Mouse (Mus musculus) NIH3T3 (cell line): ENCODE data around the gene Rabgap1l.

Experiments
- DNase-seq: peaks from one replicate; pipeline ENCODE4 v3.0.0-alpha.2; 2012; ENCODE audit warnings: low read depth

The Rabgap1l gene

DNA sequence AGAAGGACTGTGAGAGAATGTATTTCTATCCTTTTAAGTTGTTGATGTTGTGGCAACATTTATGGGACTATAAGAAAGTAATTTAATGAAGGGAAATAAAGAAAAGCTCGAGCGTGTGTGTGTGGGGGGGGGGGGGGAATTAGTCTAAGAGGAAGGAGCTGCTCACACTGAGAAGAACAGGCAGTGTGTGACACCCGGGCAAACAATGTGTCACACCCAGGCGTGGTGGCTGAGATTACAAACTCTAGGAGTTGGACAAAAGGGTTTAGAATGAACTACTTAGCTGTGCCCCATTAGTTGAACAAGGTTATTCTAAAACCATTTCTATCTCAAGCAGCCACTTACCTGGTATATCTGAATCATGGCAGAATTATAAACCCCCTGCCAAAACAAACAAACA is 611.8 kb downstream of the Rabgap1l start:
- no peak for DNase-seq

- DNase-seq = peak; percentile 13
These were observed 616.1 kb downstream of the Rabgap1l start for GRCm38 (mm10) chr1:160176903-160177302.
